Mouse (Mus musculus) heart, embryonic 16.5 days (tissue): Measurements from ENCODE around the gene Dlk1. TPM values are rescaled to one million over a fixed set of nuclear protein-coding genes. Genes with fewer than 3 reads are reported as not detected.

Experiments
- ATAC-seq: fragments of 200-750 bp; cut with Nextera tagmentation; replicated peaks from 2 replicates; pipeline ENCODE4 v1.8.0; 2017; ENCODE audit warnings: moderate number of reproducible peaks; ENCODE audit not compliant: insufficient read depth, low FRiP score; ENCODE audit errors: extremely low read depth
- H3K27ac ChIP-seq: fragments of 300-500 bp; sonication (generic); 2 replicates; pipeline ENCODE4 v1.5.1; 2014; ENCODE audit warnings: mild to moderate bottlenecking, low read length, control low read depth, moderate library complexity
- H3K27me3 ChIP-seq: fragments of 300-500 bp; sonication (generic); 2 replicates; pipeline ENCODE4 v1.6.1; 2014; ENCODE audit warnings: low read length, mixed read lengths; ENCODE audit not compliant: control insufficient read depth, insufficient read depth
- H3K36me3 ChIP-seq: fragments of 300-500 bp; sonication (generic); 2 replicates; pipeline ENCODE4 v1.6.1; 2014; ENCODE audit not compliant: control insufficient read depth, insufficient read depth
- H3K4me1 ChIP-seq: fragments of 300-500 bp; sonication (generic); 2 replicates; pipeline ENCODE4 v1.6.1; 2014; ENCODE audit warnings: low read length, mixed read lengths; ENCODE audit not compliant: control insufficient read depth, insufficient read depth
- H3K4me2 ChIP-seq: fragments of 300-500 bp; sonication (generic); 2 replicates; pipeline ENCODE4 v1.6.1; 2014; ENCODE audit warnings: low read depth, mild to moderate bottlenecking, control low read depth, low read length
- H3K4me3 ChIP-seq: fragments of 300-500 bp; sonication (generic); 2 replicates; pipeline ENCODE4 v1.5.1; 2014; ENCODE audit warnings: mild to moderate bottlenecking, control low read depth, low read length
- H3K9ac ChIP-seq: fragments of 300-500 bp; sonication (generic); 2 replicates; pipeline ENCODE4 v1.6.1; 2014; ENCODE audit warnings: low read length, control low read depth
- H3K9me3 ChIP-seq: fragments of 300-500 bp; sonication (generic); replicated peaks from 2 replicates; pipeline ENCODE4 v1.6.1; 2016; ENCODE audit warnings: low read length; ENCODE audit not compliant: control insufficient read depth
- WGBS: fragments of 180-500 bp; shearing (Covaris S2); extraction: QIAGEN DNeasy Blood & Tissue Kit; methylation state at CpG from one replicate; pipeline ENCODE4 v1.1.7; 2014; 5-methylcytosine and 5-hydroxymethylcytosine counted together
- polyA plus RNA-seq: library from polyadenylated mRNA; unstranded; fragments of >200 nt; fragmentation: Nextera tagmentation; extraction: Ambion mirVana; gene quantifications from 2 replicates; pipeline ENCODE4 v1.2.1, GENCODE M21; 2015

Gene Dlk1
- polyA plus RNA-seq, 1 experiment from 2014 or later, result 169 TPM

DNA sequence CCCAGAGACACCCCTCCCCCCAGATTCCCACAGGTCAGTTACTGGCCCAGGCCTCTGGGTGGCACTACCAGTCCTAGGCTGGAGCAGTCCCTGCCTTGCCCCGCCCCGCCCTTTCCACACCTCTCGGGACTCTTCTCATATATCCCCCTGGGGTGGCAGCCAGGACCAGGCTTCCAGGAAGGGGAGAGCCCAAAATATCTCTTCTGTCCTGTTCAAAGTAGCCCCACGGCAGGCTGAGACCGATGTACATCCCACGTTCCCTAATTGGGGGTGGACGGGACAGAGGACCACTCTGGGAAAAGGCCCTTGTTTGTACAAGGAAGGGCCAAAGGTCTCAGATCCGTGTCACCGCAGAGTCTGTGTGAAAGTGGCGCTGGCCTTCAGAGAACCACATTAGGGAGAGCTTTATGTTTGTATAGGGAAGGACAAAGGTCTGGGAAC is 16.2 kb upstream of the Dlk1 start:
- peak overlapping the region; percentile 66 for H3K27ac ChIP-seq
- 11% methylated on average over 10 of the region's 10 CpGs for WGBS
- H3K9ac ChIP-seq, result peak overlapping the region; percentile 53
- H3K4me2 ChIP-seq, result no peak overlapping the region; the same call in 1 of the 2 replicates
- ATAC-seq, result peak; percentile 60
- no peak overlapping the region for H3K4me3 ChIP-seq
- H3K36me3 ChIP-seq, result no peaks in the 10 kb centered on the region
- H3K9me3 ChIP-seq, result no peaks in the 10 kb centered on the region
- H3K4me1 ChIP-seq, result peaks cover 29% of the 10 kb centered on the region
- H3K27me3 ChIP-seq, result no peaks in the 10 kb centered on the region

DNA sequence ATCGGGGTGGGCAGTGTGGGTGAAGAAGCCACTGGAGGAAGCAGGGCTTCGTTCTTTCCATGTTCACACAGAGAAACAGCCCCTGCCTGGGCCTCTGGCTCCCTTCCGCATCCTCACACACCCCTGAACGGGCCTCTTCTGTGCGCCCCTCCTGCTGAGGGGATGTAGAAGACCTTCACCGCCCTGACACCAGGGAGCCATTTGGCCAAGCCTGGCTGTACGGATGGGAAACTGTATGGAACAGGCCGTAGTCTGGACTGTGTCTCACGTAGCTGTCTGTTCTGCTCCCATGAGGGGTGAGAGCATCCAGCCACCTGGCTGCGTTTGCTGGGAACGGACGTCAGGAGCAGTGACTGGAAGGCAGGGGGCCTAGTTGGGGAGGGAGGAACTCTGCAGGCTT is 15.8 kb upstream of the Dlk1 start:
- WGBS, result 26% methylated on average over 12 of the region's 12 CpGs
- H3K9ac ChIP-seq, result peak overlapping the region; percentile 53
- ATAC-seq, result peak; percentile 38; the same call in 1 of the 2 replicates
- peaks cover 33% of the 10 kb centered on the region for H3K4me1 ChIP-seq
- H3K4me3 ChIP-seq, result no peak overlapping the region
- H3K4me2 ChIP-seq, result no peak overlapping the region
- no peaks in the 10 kb centered on the region for H3K9me3 ChIP-seq
- H3K36me3 ChIP-seq, result no peaks in the 10 kb centered on the region
- H3K27me3 ChIP-seq, result no peaks in the 10 kb centered on the region
- H3K27ac ChIP-seq, result peak overlapping the region; percentile 66

DNA sequence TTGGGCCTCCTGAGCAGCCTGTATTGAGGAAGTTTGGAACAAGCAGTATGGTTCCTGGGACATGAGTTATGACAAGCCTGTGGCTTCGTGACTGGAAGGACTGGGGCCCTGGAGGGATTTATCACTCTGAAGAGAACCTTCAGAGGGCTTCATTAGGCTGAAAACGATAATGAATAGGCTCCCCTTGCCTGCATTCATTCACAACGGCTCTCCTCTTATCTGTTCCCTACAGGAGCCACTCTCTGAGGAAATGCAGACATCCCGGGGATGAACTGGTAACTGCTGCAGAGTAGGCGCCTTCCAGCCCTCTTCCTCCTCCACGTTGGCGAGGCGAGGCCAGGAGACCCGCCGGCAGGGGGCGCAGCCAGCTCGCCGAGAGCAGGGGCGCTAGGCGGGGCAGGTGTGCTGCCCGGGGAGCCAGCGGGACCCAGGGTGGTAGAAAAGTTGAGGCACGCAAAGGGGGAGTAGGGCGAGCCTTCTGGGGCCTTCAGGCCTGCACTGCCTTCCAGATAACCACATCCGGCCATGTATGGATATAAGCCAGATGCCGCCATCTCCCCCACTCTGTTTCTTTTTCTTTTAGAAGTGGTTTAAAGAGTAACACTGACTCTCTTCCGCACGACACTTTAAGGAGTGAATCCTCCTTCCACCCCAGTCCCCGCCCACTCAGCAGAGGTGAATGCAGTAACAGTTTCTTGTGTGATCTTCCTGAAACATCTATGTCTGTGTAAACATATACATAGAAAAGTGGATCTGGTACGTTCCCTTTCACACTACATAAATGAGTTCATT is 14.9 kb upstream of the Dlk1 start:
- no peaks in the 10 kb centered on the region for H3K36me3 ChIP-seq
- H3K4me3 ChIP-seq, result peak overlapping the region; percentile 20; the same call in 1 of the 2 replicates
- H3K4me1 ChIP-seq, result peaks cover 33% of the 10 kb centered on the region
- WGBS, result 8% methylated on average over 25 of the region's 25 CpGs
- no peaks in the 10 kb centered on the region for H3K9me3 ChIP-seq
- H3K27ac ChIP-seq, result peak overlapping the region; percentile 37
- peak overlapping the region; percentile 57 for H3K4me2 ChIP-seq
- no peak overlapping the region for H3K9ac ChIP-seq
- H3K27me3 ChIP-seq, result no peaks in the 10 kb centered on the region
- peak; percentile 46 for ATAC-seq

DNA sequence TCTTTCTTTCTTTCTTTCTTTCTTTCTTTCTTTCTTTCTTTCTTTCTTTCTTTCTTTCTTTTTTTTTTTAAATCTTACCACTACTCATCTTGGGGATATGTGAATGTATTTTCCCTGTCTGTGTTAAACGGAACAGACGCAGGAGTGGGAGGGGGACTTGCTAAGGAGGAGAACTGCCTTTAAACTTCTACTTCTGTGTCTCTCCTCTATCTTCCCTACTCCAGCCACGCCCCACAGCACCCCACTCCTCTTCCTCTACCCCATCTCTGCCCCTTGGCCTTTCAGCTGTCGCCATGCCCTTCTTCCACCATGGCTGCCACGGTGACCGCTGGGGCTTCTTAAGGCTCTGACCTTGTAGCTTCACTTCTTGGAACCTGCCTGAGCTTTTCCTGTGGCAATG is 14.2 kb upstream of the Dlk1 start:
- Histone ChIP-seq H3K27ac (no peak overlapping the region), H3K4me2 (no peak overlapping the region), H3K9ac (no peak overlapping the region), H3K4me1 (peaks cover 33% of the 10 kb centered on the region), H3K27me3 (no peaks in the 10 kb centered on the region), H3K4me3 (no peak overlapping the region), H3K9me3 (no peaks in the 10 kb centered on the region), H3K36me3 (no peaks in the 10 kb centered on the region)
- WGBS, result 78% methylated on average over 6 of the region's 6 CpGs
- no peak for ATAC-seq

DNA sequence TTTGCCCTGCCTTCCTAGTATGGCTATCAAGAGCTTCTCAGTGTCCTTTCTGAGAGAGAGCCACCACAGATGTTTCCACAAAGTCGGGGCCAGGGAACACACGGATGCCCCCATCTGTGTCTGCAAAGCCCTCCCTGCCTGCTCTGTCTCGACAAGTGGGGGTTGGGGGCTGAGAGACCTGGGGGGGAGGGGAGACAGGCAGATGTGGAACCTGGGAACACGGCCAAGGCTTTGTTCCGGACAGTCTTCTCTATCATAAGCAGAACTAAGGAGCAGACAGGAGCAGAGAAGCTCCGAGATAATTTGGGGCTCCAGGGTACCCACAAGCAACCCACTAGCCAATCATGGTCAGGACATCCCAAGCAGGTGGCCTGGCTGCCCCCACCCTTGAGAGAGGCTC is 12.6 kb upstream of the Dlk1 start:
- WGBS, result 39% methylated on average over 6 of the region's 6 CpGs
- Histone ChIP-seq H3K4me3 (no peak overlapping the region), H3K9ac (no peak overlapping the region), H3K9me3 (no peaks in the 10 kb centered on the region), H3K4me1 (peaks cover 33% of the 10 kb centered on the region), H3K4me2 (no peak overlapping the region), H3K36me3 (no peaks in the 10 kb centered on the region), H3K27ac (no peak overlapping the region), H3K27me3 (peaks cover 8% of the 10 kb centered on the region)
- no peak for ATAC-seq

DNA sequence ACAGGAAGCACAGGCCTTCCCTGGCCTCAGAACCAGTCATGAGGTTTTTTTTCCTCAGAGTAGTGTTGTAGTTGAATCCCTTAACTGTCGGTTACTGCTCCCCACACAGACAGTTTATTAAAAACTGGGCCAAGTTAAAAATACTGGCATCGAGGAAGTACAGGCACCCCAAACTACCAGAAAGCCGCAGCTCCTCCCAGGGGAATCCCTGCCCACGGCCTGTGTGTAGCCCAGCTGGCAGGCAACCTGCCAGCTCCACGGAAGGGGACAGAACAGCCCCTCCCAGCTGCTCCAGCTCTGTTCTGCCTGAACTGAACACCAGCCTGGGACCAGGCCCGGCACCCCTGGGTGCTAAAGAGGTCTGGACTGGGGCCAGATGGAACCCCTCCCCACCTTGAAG is 11.3 kb upstream of the Dlk1 start:
- 0 out of 2 replicates have a peak overlapping the region, but pooled peaks have one; percentile 4 for H3K9ac ChIP-seq
- no peak overlapping the region for H3K27ac ChIP-seq

DNA sequence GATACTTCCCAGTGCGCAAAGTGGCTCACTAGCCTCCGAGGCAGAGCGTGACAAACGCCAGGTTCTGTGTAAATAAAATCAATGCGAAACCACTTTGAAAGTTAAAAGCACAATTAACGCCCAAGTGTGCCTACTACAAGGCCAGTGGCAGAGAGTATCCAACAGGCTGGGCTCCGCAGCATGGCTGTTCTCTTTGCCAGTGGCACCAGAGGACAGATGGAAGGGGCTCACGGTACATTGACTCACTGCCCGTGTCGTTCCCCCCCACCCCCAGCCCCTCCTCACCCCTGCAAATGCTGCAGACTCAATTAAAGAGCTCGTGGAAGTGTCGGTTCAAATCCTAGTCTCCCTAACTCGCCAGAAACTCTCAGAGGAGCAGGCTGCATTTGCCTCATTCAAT is 10.5 kb upstream of the Dlk1 start:
- 72% methylated on average over 13 of the region's 13 CpGs for WGBS
- Histone ChIP-seq H3K27ac (no peak overlapping the region), H3K4me1 (peaks cover 33% of the 10 kb centered on the region), H3K4me3 (no peak overlapping the region), H3K9me3 (no peaks in the 10 kb centered on the region), H3K36me3 (no peaks in the 10 kb centered on the region), H3K4me2 (no peak overlapping the region), H3K9ac (no peak overlapping the region), H3K27me3 (peaks cover 14% of the 10 kb centered on the region)
- no peak for ATAC-seq

More for the DNA sequence above, 11.3 kb upstream of the Dlk1 start:
- Histone ChIP-seq H3K4me3 (no peak overlapping the region), H3K27me3 (peaks cover 13% of the 10 kb centered on the region), H3K4me1 (peaks cover 33% of the 10 kb centered on the region), H3K4me2 (no peak overlapping the region), H3K36me3 (no peaks in the 10 kb centered on the region), H3K9me3 (no peaks in the 10 kb centered on the region)
- no peak for ATAC-seq
- WGBS, result 24% methylated on average over 6 of the region's 6 CpGs

DNA sequence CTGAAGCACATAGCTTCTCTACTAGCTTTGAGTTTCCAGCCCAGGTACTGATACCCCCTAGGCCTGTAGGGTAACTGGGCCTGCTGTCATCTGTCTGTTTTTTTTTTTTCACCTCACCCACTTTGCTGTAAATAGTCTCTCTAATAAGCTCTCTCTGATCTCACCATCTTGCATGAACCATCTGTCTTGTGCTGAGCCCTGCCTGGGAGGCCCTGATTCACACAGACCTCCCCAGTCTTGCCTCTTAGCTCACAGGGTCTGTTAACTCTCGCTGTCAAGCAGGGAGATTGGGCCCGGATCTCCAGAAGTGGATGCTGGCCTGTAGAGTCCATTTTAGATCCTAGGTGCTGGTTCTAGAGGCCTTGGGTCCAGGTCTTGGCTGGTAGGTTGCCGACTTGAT is 9.3 kb upstream of the Dlk1 start:
- no peak for ATAC-seq
- Histone ChIP-seq H3K4me1 (peaks cover 33% of the 10 kb centered on the region), H3K4me3 (no peak overlapping the region)

DNA sequence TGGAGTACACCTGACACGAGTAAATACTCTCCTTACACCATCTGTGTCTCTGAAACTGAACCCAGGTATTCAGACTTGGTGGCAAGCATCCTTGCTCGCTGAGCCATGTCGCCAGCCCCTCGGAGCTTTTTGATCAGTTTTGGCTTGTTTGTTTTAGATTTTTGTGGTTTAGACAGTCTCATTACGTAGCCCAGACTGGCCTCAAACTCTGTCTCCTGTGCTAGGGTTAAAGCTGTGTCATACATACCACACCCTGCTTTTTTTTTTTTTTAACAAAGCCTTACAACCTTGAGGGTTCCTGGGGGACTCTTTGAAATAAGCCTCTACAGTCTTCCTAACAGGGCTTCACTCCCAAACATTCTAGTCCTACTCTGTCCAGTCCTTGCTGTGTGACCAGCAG is 7.6 kb upstream of the Dlk1 start:
- H3K27me3 ChIP-seq, result peaks cover 28% of the 10 kb centered on the region
- no peak overlapping the region for H3K4me2 ChIP-seq
- H3K4me1 ChIP-seq, result peaks cover 23% of the 10 kb centered on the region
- no peaks in the 10 kb centered on the region for H3K9me3 ChIP-seq
- no peak for ATAC-seq
- no peak overlapping the region for H3K4me3 ChIP-seq
- H3K36me3 ChIP-seq, result no peaks in the 10 kb centered on the region
- WGBS, result 72% methylated on average over 5 of the region's 5 CpGs
- no peak overlapping the region for H3K27ac ChIP-seq
- H3K9ac ChIP-seq, result no peak overlapping the region

More for the DNA sequence above, 9.3 kb upstream of the Dlk1 start:
- WGBS, result 43% methylated on average over 3 of the region's 3 CpGs
- Histone ChIP-seq H3K4me2 (no peak overlapping the region), H3K36me3 (no peaks in the 10 kb centered on the region), H3K9me3 (no peaks in the 10 kb centered on the region), H3K9ac (no peak overlapping the region), H3K27me3 (peaks cover 20% of the 10 kb centered on the region), H3K27ac (no peak overlapping the region)
